ENCODE assay signal across 9 mouse cellular contexts in genomic region chr12:88361120-88361445, GRCm38 (mm10). TPM values are rescaled to one million over a fixed set of nuclear protein-coding genes. Genes with fewer than 3 reads are reported as not detected.
DNase-seq lines count a peak whose midpoint lies in the region; ATAC-seq and TF ChIP-seq lines count a peak whose summit lies in the region.
"Had no signal": no experiment of that assay in that cellular context is flagged by ENCODE, and none has a peak within 500 bp of the region (broad histone marks: within the 10 kb centered on the region; RNA-seq: fewer than 3 reads in every experiment).

No protein-coding gene starts in this region.

- H3K27ac ChIP-seq in heart, adult 2 months = peak overlapping the region; percentile 91
- H3K27ac ChIP-seq in forebrain, postnatal 0 days (ENCODE audit: low read depth, low read length) = no peak overlapping the region

- peak overlapping the region; percentile 93 for H3K4me3 ChIP-seq in heart, adult 2 months
- H3K4me3 ChIP-seq in forebrain, postnatal 0 days (ENCODE audit: low read depth, low read length) = peak overlapping the region; percentile 72

- no peak for DNase-seq in heart, adult 2 months
- no peak for DNase-seq in heart, adult 18-20 months
- no peak for DNase-seq in forebrain, postnatal 0 days
- no peak for DNase-seq in urinary bladder, postnatal 25 days (ENCODE audit: low spot score)
- DNase-seq in adrenal gland, postnatal 36 days = no peak
- no peak for DNase-seq in gastrocnemius, postnatal 10 days

- H3K9me3 ChIP-seq in forebrain, postnatal 0 days (ENCODE audit: low read length) = no peaks in the 10 kb centered on the region

- TF ChIP-seq POLR2A in heart, adult 2 months (IDR thresholded peaks at IDR 0.05; ENCODE audit: insufficient read depth, low read depth, low read length) = no peak

- peak overlapping the region; percentile 85 for H3K9ac ChIP-seq in heart, adult 2 months (ENCODE audit: low read depth, low read length)
- peak overlapping the region; percentile 58 for H3K9ac ChIP-seq in forebrain, postnatal 0 days

- no peaks in the 10 kb centered on the region for H3K79me2 ChIP-seq in heart, adult 2 months (replicated peaks; ENCODE audit: control insufficient read depth, insufficient read depth, low read length)

- no peaks in the 10 kb centered on the region for H3K36me3 ChIP-seq in heart, adult 2 months (ENCODE audit: control insufficient read depth, insufficient read depth, low read length)
- no peaks in the 10 kb centered on the region for H3K36me3 ChIP-seq in forebrain, postnatal 0 days (ENCODE audit: insufficient read depth)

- no peak for TF ChIP-seq EP300 in heart, adult 2 months (IDR thresholded peaks at IDR 0.05; ENCODE audit: insufficient read depth, low read depth, low read length)

- H3K4me1 ChIP-seq in heart, adult 2 months (ENCODE audit: control insufficient read depth, insufficient read depth, low read length) = no peaks in the 10 kb centered on the region
- peaks cover 5% of the 10 kb centered on the region; the same call in 1 of the 2 replicates for H3K4me1 ChIP-seq in forebrain, postnatal 0 days (ENCODE audit: insufficient read depth)

- intact Hi-C loops in heart, adult 2 months (cut with DNase I) = no loop called here

- peak; percentile 2 for ATAC-seq in CD4-positive, CD25-positive, alpha-beta regulatory T cell, adult 4 months
- ATAC-seq in forebrain, postnatal 0 days = no peak; the same call in 1 of the 2 replicates
- peak; percentile 41 for ATAC-seq in megakaryocyte, adult 5-6 weeks (ENCODE audit: poor library complexity, severe bottlenecking)

- 37% methylated on average over 9 of the region's 9 CpGs for WGBS in heart, adult 2 months
- WGBS in forebrain, postnatal 0 days = 55% methylated on average over 9 of the region's 9 CpGs

- H3K27me3 ChIP-seq in heart, adult 2 months (ENCODE audit: control insufficient read depth, insufficient read depth, low read length) = no peaks in the 10 kb centered on the region
- no peaks in the 10 kb centered on the region for H3K27me3 ChIP-seq in forebrain, postnatal 0 days (ENCODE audit: insufficient read depth, low read length)

- peak overlapping the region; percentile 96 for H3K4me2 ChIP-seq in forebrain, postnatal 0 days (ENCODE audit: low read depth)

- TF ChIP-seq CTCF in heart, adult 2 months (IDR thresholded peaks at IDR 0.05) = no peak
- no peak for TF ChIP-seq CTCF in forebrain, postnatal 0 days (IDR thresholded peaks at IDR 0.05; ENCODE audit: low read depth)

RNA-seq across cellular contexts. Expression of gene Adck1, which starts 0.7 kb away (rescaled TPM):
- total RNA-seq in heart, adult 2 months (2021) = 10 to 100 TPM; 25.0 to 26.3 TPM
- polyA plus RNA-seq in heart, adult 2 months (2012; rRNA removed) = 37.4 and 48.7 TPM in 2 replicates
- total RNA-seq in heart, adult 18-20 months (2021) = 10 to 100 TPM; 23.4 to 28.1 TPM
- 10 to 100 TPM; 11.5 to 21.0 TPM for polyA plus RNA-seq in CD4-positive, CD25-positive, alpha-beta regulatory T cell, adult 4 months (2017; shearing (Covaris generic))
- 40.5 and 41.4 TPM in 2 replicates for total RNA-seq in forebrain, postnatal 0 days (2014; rRNA removed)
- polyA plus RNA-seq in forebrain, postnatal 0 days (2015; fragmentation: Nextera tagmentation; extraction: Ambion mirVana) = 39.6 and 43.9 TPM in 2 replicates
- 5.1 and 6.8 TPM in 2 replicates for total RNA-seq in megakaryocyte, adult 5-6 weeks (2015)
- 9.0 and 13.2 TPM in 2 replicates for total RNA-seq in megakaryocyte, adult 5-6 weeks (2017)
- 10 to 100 TPM; 17.8 to 24.6 TPM for total RNA-seq in adrenal gland, postnatal 36 days (2021)
- total RNA-seq in gastrocnemius, postnatal 10 days (2021) = 10 to 100 TPM; 10.4 to 10.8 TPM

RNA-seq across cellular contexts. Expression of gene Gm5039, which starts 37.3 kb away (rescaled TPM):
- total RNA-seq in heart, adult 2 months (2021) = not detected
- polyA plus RNA-seq in heart, adult 2 months (2012; rRNA removed) = not detected in 2 replicates
- total RNA-seq in heart, adult 18-20 months (2021) = not detected
- not detected for polyA plus RNA-seq in CD4-positive, CD25-positive, alpha-beta regulatory T cell, adult 4 months (2017; shearing (Covaris generic))
- not detected in 2 replicates for total RNA-seq in forebrain, postnatal 0 days (2014; rRNA removed)
- not detected in 2 replicates for polyA plus RNA-seq in forebrain, postnatal 0 days (2015; fragmentation: Nextera tagmentation; extraction: Ambion mirVana)
- not detected in 2 replicates for total RNA-seq in megakaryocyte, adult 5-6 weeks (2015)
- not detected in 2 replicates for total RNA-seq in megakaryocyte, adult 5-6 weeks (2017)
- not detected for total RNA-seq in adrenal gland, postnatal 36 days (2021)
- total RNA-seq in gastrocnemius, postnatal 10 days (2021) = not detected
- total RNA-seq: gastrocnemius, adult 18-20 months had no signal
